Mouse (Mus musculus) heart, postnatal 0 days (tissue): ENCODE measurements around the gene St3gal3.

ENCODE experiments used
- CTCF ChIP-seq: IDR thresholded peaks from 2 replicates; pipeline ENCODE4 v1.5.1; 2016; ENCODE audit warnings: antibody characterized with exemption, control low read depth, low read depth
- EP300 ChIP-seq: IDR thresholded peaks from 2 replicates; pipeline ENCODE4 v1.6.1; 2016; ENCODE audit warnings: antibody characterized with exemption, low read depth

- TF ChIP-seq CTCF (no peak), EP300 (no peak)
These were observed 221.3 kb downstream of the St3gal3 start for GRCm38 (mm10) chr4:117913421-117913820.
